Mouse (Mus musculus) lung, adult 2 months (tissue): ENCODE results near the gene Npnt.

Source experiments
- CTCF ChIP-seq: fragments of 200-500 bp; IDR thresholded peaks from 2 replicates; pipeline ENCODE4 v1.5.1; 2011; ENCODE audit warnings: mild to moderate bottlenecking, low read length, control low read depth; ENCODE audit not compliant: insufficient read depth
- POLR2A ChIP-seq: fragments of 200-500 bp; IDR thresholded peaks from 2 replicates; pipeline ENCODE4 v1.6.1; 2011; ENCODE audit warnings: low read depth, mild to moderate bottlenecking, control low read depth, low read length, borderline replicate concordance; ENCODE audit errors: extremely low read depth

DNA sequence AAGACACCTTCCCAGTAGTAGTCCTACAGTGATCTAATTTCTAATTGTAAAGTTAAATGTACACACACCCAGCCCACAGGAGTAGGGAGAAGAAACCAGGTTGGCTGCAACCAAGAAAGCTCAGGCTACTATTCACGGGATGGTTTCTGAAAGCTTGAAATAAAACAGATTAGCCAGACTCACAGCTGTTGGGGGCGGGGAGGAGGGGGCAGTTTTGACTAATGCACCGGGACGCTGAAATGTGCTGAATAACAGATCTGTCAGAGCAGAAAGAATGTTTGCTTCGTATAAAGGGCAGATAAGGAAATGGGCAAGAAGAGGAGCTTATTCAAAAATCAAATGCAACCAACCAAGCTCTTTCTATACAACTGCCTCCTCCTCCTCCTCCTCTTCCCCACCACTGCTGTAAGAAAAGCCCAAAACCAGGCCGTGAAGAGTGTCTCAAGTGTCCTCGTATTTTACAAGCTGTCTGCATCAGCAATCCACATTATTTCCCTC lies 1.7 kb downstream of the Npnt start:
- TF ChIP-seq POLR2A = no peak
- TF ChIP-seq CTCF = no peak
